Mouse (Mus musculus): ENCODE results near the gene Ctf2. TPM values are rescaled to one million over a fixed set of nuclear protein-coding genes. Genes with fewer than 3 reads are reported as not detected.

The Ctf2 gene
- polyA plus RNA-seq, 1 experiment from 2014 or later = not detected

DNA sequence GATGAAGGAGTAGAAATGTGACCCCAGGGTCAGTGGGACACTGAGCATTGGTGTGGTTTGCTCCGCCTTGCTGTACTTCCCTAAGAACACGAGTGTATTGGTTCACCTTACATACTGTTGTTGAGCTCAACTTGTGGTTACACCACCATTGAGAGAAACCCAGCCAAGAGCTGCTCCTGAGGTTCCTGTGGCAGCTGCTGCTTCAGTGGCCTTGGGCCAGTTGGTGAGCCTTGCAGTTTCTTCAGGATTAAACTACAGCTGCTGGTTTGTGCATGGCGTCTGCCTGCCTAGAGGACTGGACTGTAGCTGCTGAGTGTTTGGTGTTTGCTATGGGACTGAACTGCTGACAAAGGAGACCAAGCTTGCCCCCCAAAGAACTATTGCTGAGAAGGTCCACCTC lies 20.5 kb downstream of the Ctf2 start:
- ATAC-seq (ENCODE audit: extremely low read depth, insufficient number of reproducible peaks, low FRiP score, low TSS enrichment) = no peak
- H3K27me3 ChIP-seq (replicated peaks) = peaks cover 11% of the 10 kb centered on the region; the same call in 1 of the 2 replicates
- 67% methylated on average over 3 of the region's 3 CpGs for WGBS
- no peak overlapping the region for H3K9ac ChIP-seq
- no peaks in the 10 kb centered on the region for H3K9me3 ChIP-seq
- H3K4me1 ChIP-seq = peaks cover 39% of the 10 kb centered on the region
- no peak overlapping the region for H3K4me3 ChIP-seq
- H3K27ac ChIP-seq (replicated peaks) = peak overlapping the region; percentile 85
- no peak overlapping the region for H3K4me2 ChIP-seq
- peaks cover 6% of the 10 kb centered on the region for H3K36me3 ChIP-seq

DNA sequence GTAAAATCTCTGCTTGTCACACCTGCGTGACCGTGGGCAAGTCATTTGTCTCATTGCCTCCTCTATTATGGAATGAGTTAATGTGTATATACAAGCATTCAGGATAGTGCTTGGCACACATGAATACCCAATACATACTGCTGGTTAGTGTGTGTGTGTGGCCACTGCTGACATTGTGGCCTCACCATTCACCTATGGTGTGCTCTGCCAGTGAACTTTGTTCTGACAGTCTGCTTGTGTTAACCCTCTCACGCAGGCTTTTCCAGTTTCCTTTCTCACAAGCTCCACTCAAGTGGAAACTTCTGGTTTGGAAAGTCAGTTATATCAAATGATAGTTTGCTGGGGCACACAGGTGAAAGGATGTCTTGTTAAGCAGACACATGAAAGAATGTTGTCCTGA lies 20.9 kb downstream of the Ctf2 start:
- Histone ChIP-seq H3K4me1 (peaks cover 40% of the 10 kb centered on the region), H3K9me3 (no peaks in the 10 kb centered on the region), H3K27me3 (replicated peaks) (peaks cover 7% of the 10 kb centered on the region; the same call in 1 of the 2 replicates), H3K27ac (replicated peaks) (no peak overlapping the region), H3K4me2 (no peak overlapping the region), H3K9ac (no peak overlapping the region), H3K36me3 (peaks cover 10% of the 10 kb centered on the region), H3K4me3 (no peak overlapping the region)
- ATAC-seq (ENCODE audit: extremely low read depth, insufficient number of reproducible peaks, low FRiP score, low TSS enrichment) = no peak
- WGBS = 83% methylated on average over 3 of the region's 3 CpGs

DNA sequence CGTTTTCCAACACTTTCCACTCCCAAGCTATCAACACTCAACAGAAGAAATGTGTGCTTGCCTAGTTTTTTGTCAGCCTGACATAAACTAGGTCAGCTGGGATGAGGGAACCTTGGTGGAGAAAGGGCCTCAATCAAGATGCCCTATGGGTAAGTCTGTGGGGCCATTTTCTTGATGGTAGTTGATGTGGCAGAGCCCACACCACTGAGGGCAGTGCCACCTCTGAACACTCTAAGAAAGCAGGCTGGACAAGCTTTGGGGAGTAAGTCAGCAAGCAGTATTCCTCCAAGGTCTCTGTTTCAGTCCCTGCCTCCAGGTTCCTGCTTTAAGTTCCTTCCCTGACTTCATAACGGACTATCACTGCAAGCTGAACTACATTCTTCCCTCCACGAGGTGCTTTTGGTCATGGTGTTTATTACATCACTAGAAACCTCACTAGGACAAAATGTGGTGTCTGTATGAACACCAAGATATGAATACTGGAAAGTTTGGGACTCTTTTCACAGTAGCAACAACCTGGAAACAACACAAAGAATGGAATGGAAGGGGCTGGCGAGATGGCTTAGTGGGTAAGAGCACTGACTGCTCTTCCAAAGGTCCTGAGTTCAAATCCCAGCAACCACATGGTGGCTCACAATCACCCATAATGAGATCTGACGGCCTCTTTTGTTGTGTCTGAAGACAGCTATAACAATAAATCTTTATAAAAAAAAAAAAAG lies 22.5 kb downstream of the Ctf2 start:
- H3K9me3 ChIP-seq = no peaks in the 10 kb centered on the region
- H3K4me2 ChIP-seq = peak overlapping the region; percentile 85
- peak overlapping the region; percentile 98 for H3K27ac ChIP-seq (replicated peaks)
- H3K4me1 ChIP-seq = peaks cover 40% of the 10 kb centered on the region
- ATAC-seq (ENCODE audit: extremely low read depth, insufficient number of reproducible peaks, low FRiP score, low TSS enrichment) = no peak
- peak overlapping the region; percentile 92 for H3K9ac ChIP-seq
- WGBS = 72% methylated on average over 5 of the region's 5 CpGs
- peak overlapping the region; percentile 79 for H3K4me3 ChIP-seq
- H3K27me3 ChIP-seq (replicated peaks) = no peaks in the 10 kb centered on the region
- H3K36me3 ChIP-seq = peaks cover 24% of the 10 kb centered on the region

- Histone ChIP-seq H3K36me3 (peaks cover 33% of the 10 kb centered on the region), H3K9me3 (no peaks in the 10 kb centered on the region), H3K4me3 (peak within 1 kb of the TSS; percentile 79), H3K4me1 (peaks cover 38% of the 10 kb centered on the region), H3K4me2 (peak within 1 kb of the TSS; percentile 85), H3K9ac (peak within 1 kb of the TSS; percentile 92), H3K27ac (replicated peaks) (peak within 1 kb of the TSS; percentile 98), H3K27me3 (replicated peaks) (no peaks in the 10 kb centered on the region)
- peak; percentile 87 for ATAC-seq (ENCODE audit: extremely low read depth, insufficient number of reproducible peaks, low FRiP score, low TSS enrichment)
- WGBS = under 1% methylated on average over 74 of the region's 90 CpGs
These were observed 23.5 kb downstream of the Ctf2 start, which contains the start of gene Bcl7c for GRCm38 (mm10) chr7:127708207-127709078. Bcl7c (minus strand) TSS chr7:127708933.

DNA sequence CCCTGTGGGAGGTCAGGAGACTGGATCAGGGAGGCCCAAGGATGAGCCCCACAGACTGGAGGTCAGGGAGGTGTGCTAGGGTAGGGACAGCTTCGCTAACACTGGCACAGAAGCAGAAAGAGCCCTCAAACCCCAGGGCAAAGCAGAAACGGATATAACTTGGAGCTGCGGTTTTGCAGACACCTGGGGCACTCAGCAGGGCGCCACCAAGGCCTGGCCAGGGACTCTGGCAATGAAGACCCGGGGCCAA lies 24.1 kb downstream of the Ctf2 start:
- Histone ChIP-seq H3K36me3 (peaks cover 39% of the 10 kb centered on the region), H3K4me1 (peaks cover 34% of the 10 kb centered on the region), H3K27me3 (replicated peaks) (no peaks in the 10 kb centered on the region), H3K4me2 (peak overlapping the region; percentile 85), H3K27ac (replicated peaks) (peak overlapping the region; percentile 98), H3K9ac (peak overlapping the region; percentile 92), H3K9me3 (no peaks in the 10 kb centered on the region), H3K4me3 (peak overlapping the region; percentile 79)
- ATAC-seq (ENCODE audit: extremely low read depth, insufficient number of reproducible peaks, low FRiP score, low TSS enrichment) = no peak
- 1% methylated on average over 5 of the region's 5 CpGs for WGBS

DNA sequence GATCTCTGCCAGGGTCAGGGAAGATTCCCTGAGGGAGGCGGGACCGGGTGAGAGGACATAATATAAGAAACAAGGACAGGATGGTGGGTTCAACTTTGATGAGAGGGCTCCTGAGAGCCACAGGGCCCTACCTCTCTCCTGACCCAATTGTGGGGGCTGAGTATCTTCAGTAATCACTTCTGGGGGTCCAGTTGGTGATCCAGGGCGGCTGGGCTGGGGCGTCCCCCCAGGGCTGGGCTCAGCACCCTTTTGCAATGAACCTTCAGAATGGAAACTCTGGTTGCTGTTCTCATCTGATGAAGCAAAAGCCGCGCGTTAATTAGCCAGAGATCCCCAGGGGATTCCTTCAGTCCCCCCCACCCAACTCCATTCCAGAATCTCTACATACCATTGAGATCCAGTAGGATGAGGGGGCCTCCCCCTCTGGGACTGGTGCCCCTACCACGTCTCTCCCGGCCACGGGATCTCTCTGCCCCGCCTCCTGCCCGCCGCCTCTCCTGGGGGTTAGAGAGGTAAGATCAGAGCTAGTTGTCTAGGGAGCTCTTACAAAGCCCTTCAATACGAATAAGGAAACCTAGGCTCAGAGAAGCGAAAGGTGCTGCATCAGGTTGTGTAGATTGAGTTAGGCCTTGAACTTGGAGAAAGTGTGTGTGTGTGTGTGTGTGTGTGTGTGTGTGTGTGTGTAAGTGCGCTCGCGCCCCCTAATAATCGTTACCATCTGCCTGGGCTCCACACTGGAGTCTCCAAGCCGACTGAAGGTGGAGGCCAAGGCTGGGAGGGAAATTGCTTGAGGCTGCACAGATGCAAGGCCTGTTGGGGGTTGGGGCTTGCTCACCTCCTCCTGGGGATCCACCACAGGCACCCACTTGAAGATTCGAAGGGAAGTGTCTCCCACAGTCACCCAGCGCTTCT lies 24.7 kb downstream of the Ctf2 start:
- no peaks in the 10 kb centered on the region for H3K27me3 ChIP-seq (replicated peaks)
- H3K4me1 ChIP-seq = peaks cover 28% of the 10 kb centered on the region
- peaks cover 43% of the 10 kb centered on the region for H3K36me3 ChIP-seq
- H3K27ac ChIP-seq (replicated peaks) = peak overlapping the region; percentile 98
- H3K9ac ChIP-seq = peak overlapping the region; percentile 92
- ATAC-seq (ENCODE audit: extremely low read depth, insufficient number of reproducible peaks, low FRiP score, low TSS enrichment) = no peak
- H3K9me3 ChIP-seq = no peaks in the 10 kb centered on the region
- H3K4me2 ChIP-seq = peak overlapping the region; percentile 85
- 33% methylated on average over 22 of the region's 22 CpGs for WGBS
- peak overlapping the region; percentile 79 for H3K4me3 ChIP-seq

DNA sequence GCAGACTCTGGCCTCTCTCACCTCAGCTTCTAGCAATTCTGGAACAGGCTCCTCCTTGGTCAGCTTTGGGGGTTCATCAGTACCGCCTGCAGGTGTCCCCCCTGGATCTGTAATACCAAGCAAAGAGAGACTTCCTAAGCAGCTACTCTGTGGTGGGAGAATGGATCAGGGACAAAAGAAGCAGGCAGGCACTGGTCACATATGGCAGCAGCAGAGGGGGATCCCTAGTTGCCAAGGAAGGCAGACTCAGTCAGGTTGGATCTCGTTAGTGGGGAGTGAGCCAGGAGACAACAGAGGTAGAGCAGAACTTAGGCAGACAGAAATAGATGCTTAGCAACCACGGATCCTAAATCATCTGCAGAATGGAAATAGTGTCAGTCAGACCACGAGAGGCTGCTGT lies 26.3 kb downstream of the Ctf2 start:
- Histone ChIP-seq H3K9ac (0 out of 2 replicates have a peak overlapping the region, but pooled peaks have one; percentile 7), H3K27ac (replicated peaks) (no peak overlapping the region), H3K4me1 (peaks cover 23% of the 10 kb centered on the region), H3K9me3 (no peaks in the 10 kb centered on the region), H3K27me3 (replicated peaks) (no peaks in the 10 kb centered on the region), H3K4me3 (no peak overlapping the region), H3K4me2 (no peak overlapping the region), H3K36me3 (peaks cover 57% of the 10 kb centered on the region)
- ATAC-seq (ENCODE audit: extremely low read depth, insufficient number of reproducible peaks, low FRiP score, low TSS enrichment) = no peak
- WGBS = 73% methylated on average over 4 of the region's 4 CpGs

DNA sequence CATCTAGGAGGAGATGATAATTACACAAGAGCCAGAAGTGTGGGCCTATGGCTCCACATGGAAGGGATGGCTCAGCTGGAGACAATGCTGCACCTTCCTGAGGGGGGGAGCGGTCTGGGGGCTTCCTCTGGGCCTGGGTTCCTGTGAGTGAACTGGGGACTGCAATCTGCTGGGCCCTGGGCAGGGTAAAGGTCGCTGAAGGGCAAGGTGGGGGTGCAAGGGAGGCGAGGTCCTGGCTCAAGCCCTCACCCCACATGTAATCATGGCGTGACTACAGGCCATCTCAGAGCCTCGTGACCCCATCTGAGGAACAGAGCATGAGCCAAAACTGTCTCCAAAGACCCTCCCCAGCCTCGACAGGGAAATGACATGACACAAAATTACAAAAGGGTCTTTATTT lies 27.4 kb downstream of the Ctf2 start:
- no peak for ATAC-seq (ENCODE audit: extremely low read depth, insufficient number of reproducible peaks, low FRiP score, low TSS enrichment)
- Histone ChIP-seq H3K9ac (no peak overlapping the region), H3K4me2 (no peak overlapping the region), H3K4me3 (no peak overlapping the region), H3K27ac (replicated peaks) (no peak overlapping the region), H3K36me3 (peaks cover 68% of the 10 kb centered on the region), H3K4me1 (peaks cover 23% of the 10 kb centered on the region), H3K9me3 (no peaks in the 10 kb centered on the region), H3K27me3 (replicated peaks) (no peaks in the 10 kb centered on the region)
- 75% methylated on average over 6 of the region's 6 CpGs for WGBS

GRCm38 (mm10) chr7:127703561-127704178 lies 28.3 kb downstream of the Ctf2 start:
- H3K4me2 ChIP-seq = no peak overlapping the region
- peaks cover 70% of the 10 kb centered on the region for H3K36me3 ChIP-seq
- no peaks in the 10 kb centered on the region for H3K9me3 ChIP-seq
- H3K4me1 ChIP-seq = peaks cover 16% of the 10 kb centered on the region
- H3K9ac ChIP-seq = no peak overlapping the region
- ATAC-seq (ENCODE audit: extremely low read depth, insufficient number of reproducible peaks, low FRiP score, low TSS enrichment) = no peak
- no peak overlapping the region for H3K4me3 ChIP-seq
- 89% methylated on average over 8 of the region's 8 CpGs for WGBS
- H3K27ac ChIP-seq (replicated peaks) = no peak overlapping the region
- no peaks in the 10 kb centered on the region for H3K27me3 ChIP-seq (replicated peaks)

- WGBS = 66% methylated on average over 3 of the region's 3 CpGs
- peaks cover 60% of the 10 kb centered on the region for H3K36me3 ChIP-seq
- H3K9me3 ChIP-seq = no peaks in the 10 kb centered on the region
- no peak for ATAC-seq (ENCODE audit: extremely low read depth, insufficient number of reproducible peaks, low FRiP score, low TSS enrichment)
- no peaks in the 10 kb centered on the region for H3K4me1 ChIP-seq
- H3K27me3 ChIP-seq (replicated peaks) = no peaks in the 10 kb centered on the region
- H3K9ac ChIP-seq = no peak overlapping the region
- no peak overlapping the region for H3K4me2 ChIP-seq
- no peak overlapping the region for H3K4me3 ChIP-seq
- no peak overlapping the region for H3K27ac ChIP-seq (replicated peaks)
These were observed 31.1 kb downstream of the Ctf2 start for GRCm38 (mm10) chr7:127700712-127701331.

Data from heart, embryonic 13.5 days (tissue).